Mouse (Mus musculus): Measurements from ENCODE around the gene Car5a.

DNA sequence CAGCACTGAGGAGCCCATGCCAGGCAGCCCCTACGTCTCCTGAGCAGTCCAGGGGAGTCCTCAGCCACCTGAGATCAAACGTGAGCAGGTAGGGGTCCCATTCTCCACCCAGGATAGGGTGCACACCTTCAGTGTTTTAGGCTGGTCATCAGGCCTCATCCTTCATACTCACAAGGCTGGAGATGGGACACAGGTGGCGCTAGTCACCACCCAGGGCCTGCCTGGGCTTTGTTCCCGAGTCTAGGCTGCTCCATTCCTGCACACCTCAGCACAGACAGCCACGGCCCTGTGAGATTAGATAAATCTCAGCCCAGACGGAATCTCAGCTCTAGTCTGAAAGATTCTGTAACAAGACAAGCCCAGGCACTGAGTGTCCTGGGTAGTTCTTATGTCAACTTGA is 40.7 kb downstream of the Car5a start:
- TF ChIP-seq CTCF (IDR thresholded peaks at IDR 0.05; ENCODE audit: insufficient read depth, low read depth, low read length) = no peak
- no peak for TF ChIP-seq POLR2A (IDR thresholded peaks at IDR 0.05; ENCODE audit: insufficient read depth, low read depth, low read length)

Measured in olfactory bulb, adult 2 months (tissue).